ENCODE assay signal across 13 mouse cellular contexts in genomic region chr12:69496341-69496904, GRCm38 (mm10).
DNase-seq lines count a peak whose midpoint lies in the region; ATAC-seq and TF ChIP-seq lines count a peak whose summit lies in the region.
"Had no signal": no experiment of that assay in that cellular context is flagged by ENCODE, and none has a peak within 500 bp of the region (broad histone marks: within the 10 kb centered on the region; RNA-seq: fewer than 3 reads in every experiment).

No protein-coding gene starts in this region.

- no peak for TF ChIP-seq CTCF in lung, embryonic 14.5 days (IDR thresholded peaks at IDR 0.05; ENCODE audit: low read depth)
- no peak for TF ChIP-seq CTCF in intestine, postnatal 0 days (IDR thresholded peaks at IDR 0.05; ENCODE audit: low read depth)

- no peaks in the 10 kb centered on the region for H3K27me3 ChIP-seq in heart, embryonic 14.5 days (ENCODE audit: control insufficient read depth, insufficient read depth, low read length)
- H3K27me3 ChIP-seq in heart, embryonic 12.5 days (replicated peaks) = no peaks in the 10 kb centered on the region
- no peaks in the 10 kb centered on the region for H3K27me3 ChIP-seq in lung, embryonic 14.5 days (ENCODE audit: insufficient read depth, low read length)
- no peaks in the 10 kb centered on the region for H3K27me3 ChIP-seq in intestine, postnatal 0 days (replicated peaks; ENCODE audit: control insufficient read depth, insufficient read depth, low read length)
- H3K27me3 ChIP-seq: hindbrain, embryonic 12.5 days had no signal

- H3K27ac ChIP-seq in heart, embryonic 14.5 days (replicated peaks in 1 of 2; ENCODE audit: control insufficient read depth in 1 of 2, insufficient read depth in 1 of 2, low read depth in 2 of 2, low read length in 2 of 2) = 0 out of 4 replicates have a peak overlapping the region, but pooled peaks of 1 of the 2 experiments have one; percentile 33
- no peak overlapping the region for H3K27ac ChIP-seq in heart, embryonic 12.5 days (ENCODE audit: poor library complexity, severe bottlenecking)
- H3K27ac ChIP-seq in lung, embryonic 14.5 days (ENCODE audit: low read depth) = peak overlapping the region; percentile 88
- 0 out of 2 replicates have a peak overlapping the region, but pooled peaks have one; percentile 29 for H3K27ac ChIP-seq in intestine, postnatal 0 days (ENCODE audit: low read depth, low read length)
- H3K27ac ChIP-seq: hindbrain, embryonic 12.5 days; midbrain, embryonic 13.5 days had no signal

- ATAC-seq in heart, embryonic 14.5 days (ENCODE audit: insufficient number of reproducible peaks, insufficient read depth, low FRiP score, low read depth) = no peak
- ATAC-seq in heart, embryonic 12.5 days (ENCODE audit: insufficient number of reproducible peaks, low FRiP score) = no peak
- peak; percentile 18 for ATAC-seq in lung, embryonic 14.5 days (ENCODE audit: insufficient read depth)
- ATAC-seq in intestine, postnatal 0 days = no peak
- ATAC-seq: CD4-positive, CD25-positive, alpha-beta regulatory T cell, adult 4 months; liver, postnatal 0 days had no signal

- no peaks in the 10 kb centered on the region for H3K9me3 ChIP-seq in heart, embryonic 14.5 days (ENCODE audit: control insufficient read depth, low read length)
- H3K9me3 ChIP-seq in heart, embryonic 12.5 days (replicated peaks) = no peaks in the 10 kb centered on the region
- H3K9me3 ChIP-seq in lung, embryonic 14.5 days (ENCODE audit: low read depth, low read length) = no peaks in the 10 kb centered on the region
- no peaks in the 10 kb centered on the region for H3K9me3 ChIP-seq in intestine, postnatal 0 days (ENCODE audit: control insufficient read depth)
- H3K9me3 ChIP-seq: hindbrain, embryonic 12.5 days; midbrain, embryonic 13.5 days had no signal

- no peak overlapping the region for H3K9ac ChIP-seq in heart, embryonic 14.5 days (ENCODE audit: low read length)
- H3K9ac ChIP-seq in heart, embryonic 12.5 days = no peak overlapping the region
- no peak overlapping the region for H3K9ac ChIP-seq in lung, embryonic 14.5 days
- no peak overlapping the region for H3K9ac ChIP-seq in intestine, postnatal 0 days (ENCODE audit: low read depth, low read length)
- H3K9ac ChIP-seq: hindbrain, embryonic 12.5 days; liver, postnatal 0 days; midbrain, embryonic 13.5 days had no signal

- H3K36me3 ChIP-seq in heart, embryonic 14.5 days (ENCODE audit: control insufficient read depth, insufficient read depth, low read length) = no peaks in the 10 kb centered on the region
- H3K36me3 ChIP-seq in heart, embryonic 12.5 days = no peaks in the 10 kb centered on the region
- H3K36me3 ChIP-seq in lung, embryonic 14.5 days (ENCODE audit: insufficient read depth) = no peaks in the 10 kb centered on the region
- H3K36me3 ChIP-seq in intestine, postnatal 0 days (ENCODE audit: control insufficient read depth, insufficient read depth) = no peaks in the 10 kb centered on the region
- H3K36me3 ChIP-seq: hindbrain, embryonic 12.5 days; midbrain, embryonic 13.5 days had no signal

- intact Hi-C loops in heart, postnatal 14 days (cut with DNase I) = no loop called here
- intact Hi-C loops in left cerebral cortex, postnatal 10 days (cut with DNase I) = no loop called here

- H3K4me2 ChIP-seq in heart, embryonic 14.5 days (ENCODE audit: low read length) = peak overlapping the region; percentile 13; the same call in 1 of the 2 replicates
- H3K4me2 ChIP-seq in heart, embryonic 12.5 days = no peak overlapping the region
- H3K4me2 ChIP-seq in lung, embryonic 14.5 days = no peak overlapping the region
- H3K4me2 ChIP-seq in intestine, postnatal 0 days (replicated peaks; ENCODE audit: low read depth) = no peak overlapping the region
- H3K4me2 ChIP-seq: hindbrain, embryonic 12.5 days; midbrain, embryonic 13.5 days had no signal

- no peak for DNase-seq in lung, embryonic 14.5 days
- no peak for DNase-seq in lung, postnatal 14 days
- DNase-seq in heart, postnatal 14 days = peak; percentile 31 to 52
- no peak for DNase-seq in thymus, postnatal 14 days
- DNase-seq in left cerebral cortex, postnatal 10 days (ENCODE audit: extremely low spot score in 1 of 2, low spot score in 2 of 2) = no peak
- DNase-seq: liver, postnatal 0 days; thymus, postnatal 4 days had no signal

- no peak overlapping the region for H3K4me3 ChIP-seq in heart, embryonic 14.5 days (ENCODE audit: control insufficient read depth in 1 of 2, insufficient read depth in 1 of 2, low read depth in 1 of 2, low read length in 2 of 2)
- no peak overlapping the region for H3K4me3 ChIP-seq in heart, embryonic 12.5 days
- no peak overlapping the region for H3K4me3 ChIP-seq in lung, embryonic 14.5 days (ENCODE audit: low read depth, low read length)
- no peak overlapping the region for H3K4me3 ChIP-seq in intestine, postnatal 0 days (ENCODE audit: low read depth, low read length)
- H3K4me3 ChIP-seq: hindbrain, embryonic 12.5 days; midbrain, embryonic 13.5 days had no signal

- 69% methylated on average over 6 of the region's 6 CpGs for WGBS in heart, embryonic 14.5 days
- WGBS in heart, embryonic 12.5 days = 69% methylated on average over 6 of the region's 6 CpGs
- 47% methylated on average over 6 of the region's 6 CpGs for WGBS in lung, embryonic 14.5 days
- 67% methylated on average over 6 of the region's 6 CpGs for WGBS in intestine, postnatal 0 days

- peaks cover 23 to 25% of the 10 kb centered on the region in 2 experiments for H3K4me1 ChIP-seq in heart, embryonic 14.5 days (ENCODE audit: control insufficient read depth in 2 of 2, insufficient read depth in 2 of 2, low read length in 2 of 2)
- peaks cover 31% of the 10 kb centered on the region for H3K4me1 ChIP-seq in heart, embryonic 12.5 days (replicated peaks)
- peaks cover 47% of the 10 kb centered on the region for H3K4me1 ChIP-seq in lung, embryonic 14.5 days (ENCODE audit: insufficient read depth)
- peaks cover 13% of the 10 kb centered on the region for H3K4me1 ChIP-seq in intestine, postnatal 0 days (replicated peaks; ENCODE audit: control insufficient read depth, insufficient read depth, low read length)

Comparison
In these comparisons a context has a peak if more than half of its experiments do, and no peak if none do; other contexts are left out.
1. DNase-seq: peak in heart, postnatal 14 days (2 of 2); none in lung, embryonic 14.5 days (single experiment), lung, postnatal 14 days (single experiment), thymus, postnatal 14 days (single experiment) and left cerebral cortex, postnatal 10 days (0 of 2).